Mouse (Mus musculus) lung, adult 2 months (tissue): ENCODE measurements around the gene Nutf2.

Source experiments
- CTCF ChIP-seq: fragments of 200-500 bp; IDR thresholded peaks from 2 replicates; pipeline ENCODE4 v1.5.1; 2011; ENCODE audit warnings: mild to moderate bottlenecking, low read length, control low read depth; ENCODE audit not compliant: insufficient read depth
- POLR2A ChIP-seq: fragments of 200-500 bp; IDR thresholded peaks from 2 replicates; pipeline ENCODE4 v1.6.1; 2011; ENCODE audit warnings: low read depth, mild to moderate bottlenecking, control low read depth, low read length, borderline replicate concordance; ENCODE audit errors: extremely low read depth

DNA sequence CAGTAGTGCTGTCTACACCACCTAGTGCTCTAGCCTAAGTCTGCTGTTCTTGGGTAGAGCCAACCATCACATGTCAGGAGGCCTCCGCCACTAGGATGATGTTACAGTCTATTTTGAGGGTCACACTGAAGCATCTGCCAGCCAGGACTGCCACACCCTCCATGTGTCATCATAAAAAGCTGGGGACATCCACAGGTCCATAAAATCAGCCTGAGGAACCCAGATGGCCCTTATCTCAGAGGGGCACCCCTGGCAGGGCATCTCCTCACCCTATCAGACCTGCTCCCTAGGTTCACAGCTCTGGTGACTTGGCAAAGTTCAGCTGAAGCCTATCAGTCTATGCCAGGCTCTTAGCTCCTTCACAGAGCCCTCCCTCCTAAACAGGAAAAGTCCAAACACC lies 39.5 kb upstream of the Nutf2 start:
- TF ChIP-seq CTCF (no peak), POLR2A (no peak)
